Mouse (Mus musculus): ENCODE measurements around the gene Slc6a17.

Gene Slc6a17

DNA sequence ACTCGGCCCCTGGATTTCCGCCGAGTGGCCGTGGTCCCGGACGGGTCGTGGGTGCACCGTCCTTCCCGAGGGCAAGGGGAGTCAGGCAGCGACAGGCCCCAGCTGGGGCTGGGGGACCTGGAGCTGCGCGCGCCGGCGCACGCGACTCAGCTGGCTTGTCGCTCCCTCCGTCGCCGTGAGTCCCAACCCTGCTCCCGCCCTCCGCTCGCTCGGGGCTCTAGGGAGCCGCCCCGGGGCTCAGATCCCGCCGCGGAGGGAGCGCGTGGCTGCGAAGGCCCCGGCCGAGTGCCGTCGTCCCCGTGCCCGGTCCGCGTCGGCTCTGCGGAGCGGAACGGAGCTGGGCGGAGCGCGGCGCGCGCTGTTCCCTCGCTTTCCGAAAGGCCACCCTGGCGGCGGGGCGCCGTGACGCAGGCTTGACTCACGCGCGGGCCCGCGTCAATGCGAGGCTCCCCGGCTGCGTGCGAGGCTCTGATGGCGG, at the start of gene Slc6a17:
TSS of gene Slc6a17 (minus strand) at position 388 of the 478 bp plus-strand sequence.
- DNase-seq (ENCODE audit: extremely low read depth, low read depth, low spot score), result no peak

GRCm38 (mm10) chr3:107565331-107565730, 47.5 kb upstream of the Slc6a17 start:
- DNase-seq (ENCODE audit: extremely low read depth, low read depth, low spot score), result no peak

- DNase-seq (ENCODE audit: extremely low read depth, low read depth, low spot score), result no peak
Measured at GRCm38 (mm10) chr3:107563880-107564279, 46.1 kb upstream of the Slc6a17 start.

DNA sequence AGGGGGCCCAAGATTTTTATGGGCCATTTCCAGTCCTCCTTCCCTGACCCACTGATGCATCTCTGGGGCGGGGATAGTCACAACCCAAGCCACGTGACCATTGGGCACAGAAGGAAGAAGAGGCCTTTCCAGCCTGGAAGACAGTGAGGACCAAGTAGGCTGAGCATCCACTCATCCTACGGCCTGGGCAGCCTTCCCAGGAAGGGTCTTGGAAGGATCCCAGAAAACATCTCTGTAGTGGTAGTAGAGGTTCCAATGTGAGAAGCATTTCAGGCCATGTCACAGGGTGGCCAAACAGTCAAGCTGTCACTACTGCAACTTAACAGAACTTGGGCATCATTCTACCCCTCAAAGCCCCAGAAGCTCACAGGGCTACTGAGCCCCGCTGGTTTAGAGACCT, 44.8 kb upstream of the Slc6a17 start:
- no peak for DNase-seq (ENCODE audit: extremely low read depth, low read depth, low spot score)

- no peak for DNase-seq (ENCODE audit: extremely low read depth, low read depth, low spot score)
Measured at GRCm38 (mm10) chr3:107562104-107562503, 44.3 kb upstream of the Slc6a17 start.

GRCm38 (mm10) chr3:107559183-107559582, 41.4 kb upstream of the Slc6a17 start:
- DNase-seq (ENCODE audit: extremely low read depth, low read depth, low spot score), result no peak

DNA sequence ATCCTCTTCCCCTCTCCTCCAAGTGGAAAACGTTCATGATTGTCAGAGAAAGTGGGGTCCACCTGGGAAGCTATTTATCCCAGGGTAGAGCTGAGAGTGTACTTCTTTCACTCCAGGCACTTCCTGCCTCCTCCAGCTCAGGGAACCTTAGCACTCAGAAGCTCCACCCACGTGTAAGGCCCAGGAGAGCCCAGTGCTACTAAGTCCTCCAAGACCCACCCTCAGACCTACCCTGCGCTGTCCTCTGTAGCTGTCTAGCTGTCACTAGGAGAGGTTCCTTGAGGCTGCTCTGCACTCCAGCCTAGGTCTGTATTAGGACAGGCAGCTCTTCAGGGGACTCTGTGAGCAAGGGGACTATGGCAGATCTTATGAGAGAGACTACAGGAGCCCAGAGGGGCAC, 40.9 kb upstream of the Slc6a17 start:
- no peak for DNase-seq (ENCODE audit: extremely low read depth, low read depth, low spot score)

GRCm38 (mm10) chr3:107554842-107555241, 37.0 kb upstream of the Slc6a17 start, which contains the start of gene Ubl4b:
Gene Ubl4b (minus strand): TSS chr3:107555073.
- no peak for DNase-seq (ENCODE audit: extremely low read depth, low read depth, low spot score)

- DNase-seq (ENCODE audit: extremely low read depth, low read depth, low spot score), result no peak
Measured at GRCm38 (mm10) chr3:107550409-107551049, 32.7 kb upstream of the Slc6a17 start.

DNA sequence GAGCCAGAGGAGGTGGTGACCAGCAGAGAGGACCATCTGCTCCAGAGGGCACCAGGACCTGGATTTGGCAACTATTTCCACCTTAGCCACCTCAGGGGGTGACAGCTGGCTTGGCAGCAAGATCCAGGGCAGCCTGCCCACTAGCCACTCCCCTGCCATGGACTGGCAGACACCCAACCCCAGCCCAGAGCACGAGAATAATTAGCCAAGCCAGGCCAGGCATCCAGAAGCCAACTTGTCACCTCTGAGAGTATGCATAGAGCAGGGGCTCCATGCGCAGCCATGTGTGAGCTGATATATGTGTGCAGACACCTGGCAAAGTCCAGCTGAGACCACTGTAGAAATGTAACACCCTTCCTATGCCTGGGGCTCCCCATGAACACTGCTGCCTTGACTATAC, 29.1 kb upstream of the Slc6a17 start:
- DNase-seq (ENCODE audit: extremely low read depth, low read depth, low spot score), result no peak

GRCm38 (mm10) chr3:107545716-107546412, 28.0 kb upstream of the Slc6a17 start:
- no peak for DNase-seq (ENCODE audit: extremely low read depth, low read depth, low spot score)

GRCm38 (mm10) chr3:107545278-107545677, 27.5 kb upstream of the Slc6a17 start:
- no peak for DNase-seq (ENCODE audit: extremely low read depth, low read depth, low spot score)

DNA sequence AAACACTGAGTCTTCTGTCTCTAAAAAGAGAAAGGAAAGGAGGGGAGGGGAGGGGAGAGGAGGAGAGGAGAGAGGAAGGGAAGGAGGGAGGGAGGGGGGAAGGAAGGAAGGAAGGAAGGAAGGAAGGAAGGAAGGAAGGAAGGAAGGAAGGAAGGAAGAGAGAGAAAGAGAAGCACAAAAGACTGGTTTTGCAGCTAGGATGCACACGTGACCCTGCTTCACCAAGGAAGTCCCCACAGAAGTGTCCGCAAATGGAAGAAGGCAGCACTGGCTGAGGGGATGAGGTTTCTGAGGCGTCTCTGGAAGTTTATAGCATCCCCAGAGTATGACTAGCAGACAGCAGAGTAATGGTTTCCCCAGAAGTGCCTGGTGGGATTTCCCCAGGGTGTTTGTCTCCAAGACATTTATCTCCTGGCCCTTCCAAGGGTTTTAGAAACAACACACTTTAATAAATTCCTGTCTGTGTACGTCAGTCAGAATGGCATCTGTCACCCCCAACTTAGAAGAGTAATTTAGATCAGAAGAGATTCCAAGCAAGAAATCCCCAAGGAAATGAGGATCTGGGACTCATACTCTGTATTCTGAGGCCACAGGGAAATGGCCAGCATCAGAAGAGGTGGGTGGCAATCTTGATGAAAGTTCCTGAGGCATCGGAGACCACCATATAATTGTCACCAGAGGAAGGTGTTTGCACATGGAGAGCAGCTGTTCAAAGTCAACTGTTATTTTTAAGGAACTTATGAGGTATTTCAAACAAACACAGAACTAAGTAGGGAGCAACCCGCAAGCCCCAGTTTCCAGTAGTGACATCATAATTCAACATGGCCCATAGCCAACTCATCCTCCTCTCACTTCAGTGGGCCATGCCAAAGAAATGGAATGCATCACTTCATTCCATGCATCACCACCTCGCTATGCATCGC, 25.6 kb upstream of the Slc6a17 start:
- DNase-seq (ENCODE audit: extremely low read depth, low read depth, low spot score), result no peak

DNA sequence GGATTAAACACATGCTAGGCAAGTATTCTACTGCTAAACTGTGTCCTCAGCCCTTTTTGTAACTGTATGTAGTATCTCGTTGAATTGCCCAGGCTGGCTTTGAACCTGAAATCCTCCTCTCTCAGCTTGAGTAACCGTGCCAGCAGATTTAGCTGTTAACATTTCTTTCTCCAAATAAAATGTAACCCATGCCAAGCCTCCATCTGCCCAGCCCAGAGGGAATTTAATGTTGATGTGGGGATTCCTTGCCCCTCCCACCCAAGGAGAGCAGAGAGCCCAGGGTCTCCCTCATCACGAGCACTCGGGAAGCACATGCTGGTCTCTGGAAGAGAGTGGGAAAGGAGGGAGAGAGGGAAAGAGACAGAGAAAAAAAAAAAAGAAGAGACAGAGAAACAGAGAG, 24.8 kb upstream of the Slc6a17 start:
- DNase-seq (ENCODE audit: extremely low read depth, low read depth, low spot score), result no peak

DNA sequence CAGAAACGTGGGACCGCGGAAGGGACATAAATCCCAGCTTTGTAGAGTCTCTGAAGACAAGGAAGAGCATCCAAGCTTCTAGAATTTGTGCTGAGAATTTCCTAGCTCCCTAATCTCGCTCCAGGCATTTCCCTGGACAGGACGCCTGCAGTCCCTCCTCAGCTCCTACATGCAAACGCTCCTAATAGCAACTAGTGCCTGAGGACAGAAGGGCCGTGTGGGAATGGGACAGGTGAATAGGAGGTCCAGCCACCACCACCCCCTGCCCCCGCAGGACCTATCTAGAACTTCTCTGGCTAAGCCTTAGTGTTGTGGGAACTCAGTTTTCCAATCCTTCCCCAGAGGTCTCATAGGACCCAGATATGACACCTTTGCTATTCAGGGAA, 19.7 kb upstream of the Slc6a17 start:
- DNase-seq (ENCODE audit: extremely low read depth, low read depth, low spot score), result no peak

DNA sequence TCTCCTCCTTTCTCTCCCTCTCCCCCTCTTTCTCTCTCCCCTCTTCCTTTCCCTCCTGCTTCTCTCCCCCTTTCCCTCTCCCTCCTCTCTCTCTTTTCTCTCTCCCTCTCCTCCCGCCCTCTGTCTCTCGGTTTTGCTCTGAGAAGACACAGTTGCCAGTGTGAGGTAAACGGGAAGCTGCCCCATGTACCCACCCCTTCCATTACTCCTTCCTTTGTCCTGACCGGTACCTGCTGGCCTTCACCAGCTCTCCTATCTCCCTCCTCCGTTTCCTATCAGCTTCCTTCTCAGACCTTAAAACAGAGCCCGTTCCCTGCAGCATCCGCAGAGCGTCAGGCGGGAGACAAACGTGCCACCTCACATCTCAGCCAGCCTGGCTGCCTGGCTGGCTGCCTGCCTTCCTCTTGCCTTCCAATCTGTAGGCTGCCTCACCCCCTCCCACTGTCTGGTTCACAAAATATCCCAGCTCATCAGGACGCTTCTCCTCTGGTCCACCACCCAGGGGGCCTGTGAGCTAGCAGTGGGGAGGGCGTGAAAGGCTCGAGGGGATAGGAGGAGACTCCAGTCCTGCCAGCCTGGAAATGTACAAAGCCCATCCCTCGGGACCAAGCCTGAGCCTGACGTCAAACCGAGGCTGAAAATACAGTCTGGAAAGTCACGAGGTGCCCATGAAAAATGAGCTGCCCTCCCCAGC, 19.1 kb upstream of the Slc6a17 start:
- no peak for DNase-seq (ENCODE audit: extremely low read depth, low read depth, low spot score)

- DNase-seq (ENCODE audit: extremely low read depth, low read depth, low spot score), result no peak
Measured at GRCm38 (mm10) chr3:107534951-107535350, 17.1 kb upstream of the Slc6a17 start.

DNA sequence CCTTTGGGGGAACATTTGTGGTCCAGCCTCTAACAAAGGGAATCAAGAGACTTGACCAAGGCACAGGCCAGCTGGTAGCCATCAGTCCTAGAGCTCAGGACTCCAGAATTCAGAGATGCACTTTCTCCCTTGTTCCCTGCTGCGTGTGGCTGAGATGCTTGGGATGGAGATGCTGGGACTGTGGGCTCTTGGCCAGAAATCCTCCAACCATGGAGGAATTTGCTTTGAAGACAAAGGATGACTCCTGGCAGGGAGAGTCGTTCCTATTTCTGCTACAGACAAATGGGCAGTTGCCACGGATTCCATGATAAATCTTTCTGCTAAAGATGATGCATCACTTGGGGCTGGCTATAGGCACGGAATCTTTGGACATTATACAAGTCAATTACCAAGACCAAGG, 15.7 kb upstream of the Slc6a17 start:
- DNase-seq (ENCODE audit: extremely low read depth, low read depth, low spot score), result no peak

GRCm38 (mm10) chr3:107530581-107530980, 12.8 kb upstream of the Slc6a17 start:
- no peak for DNase-seq (ENCODE audit: extremely low read depth, low read depth, low spot score)

DNA sequence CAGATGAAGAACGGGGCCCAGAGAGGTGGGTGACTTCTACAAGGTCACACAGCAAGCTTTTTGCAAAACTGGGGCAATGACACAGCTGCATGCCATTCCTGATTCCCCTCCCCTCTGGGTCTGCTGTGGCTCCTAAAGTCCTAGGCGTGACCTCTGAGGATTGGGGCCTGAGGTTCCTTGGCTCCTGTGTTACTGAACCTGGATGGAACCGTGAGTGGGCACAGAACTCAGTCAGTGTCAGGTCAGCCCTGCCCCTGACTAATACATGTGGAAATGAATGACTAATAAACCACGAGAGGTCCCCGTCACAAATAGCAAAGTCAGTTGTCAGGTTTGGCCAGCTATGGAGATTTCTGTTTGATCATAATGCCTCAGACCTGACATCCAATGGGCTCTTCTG, 11.4 kb upstream of the Slc6a17 start:
- DNase-seq (ENCODE audit: extremely low read depth, low read depth, low spot score), result no peak
